Mouse (Mus musculus): Measurements from ENCODE around the gene Nosip. TPM values are rescaled to one million over a fixed set of nuclear protein-coding genes. Genes with fewer than 3 reads are reported as not detected.
"Not testable (repeated sequence)": the region's sequence is repeated elsewhere in the genome, so short reads cannot be mapped to it uniquely, and the experiment has no call there.

Nosip gene
- polyA plus RNA-seq, 1 experiment from 2014 or later = 57.2 TPM

GRCm38 (mm10) chr7:45125144-45125600 is 62.9 kb downstream of the Nosip start:
- peaks cover 39% of the 10 kb centered on the region for H3K4me1 ChIP-seq (replicated peaks; ENCODE audit: control insufficient read depth, insufficient read depth, low read length)
- no peaks in the 10 kb centered on the region for H3K9me3 ChIP-seq (ENCODE audit: control insufficient read depth, low read length)
- H3K27ac ChIP-seq (ENCODE audit: low read depth) = peak overlapping the region; percentile 9; the same call in 1 of the 2 replicates
- peaks cover 60% of the 10 kb centered on the region for H3K36me3 ChIP-seq (ENCODE audit: control insufficient read depth, insufficient read depth, low read length)
- no peak for ATAC-seq (replicated peaks; ENCODE audit: low FRiP score, low TSS enrichment, low read depth)
- 17% methylated on average over 7 of the region's 7 CpGs for WGBS
- H3K9ac ChIP-seq (ENCODE audit: low read length) = no peak overlapping the region; the same call in 1 of the 2 replicates
- DNase-seq (ENCODE audit: low spot score) = peak; percentile 75
- H3K4me3 ChIP-seq (ENCODE audit: low read depth, low read length) = 0 out of 2 replicates have a peak overlapping the region, but pooled peaks have one; percentile 100
- H3K27me3 ChIP-seq (replicated peaks; ENCODE audit: control insufficient read depth, insufficient read depth, low read length) = no peaks in the 10 kb centered on the region
- H3K4me2 ChIP-seq (ENCODE audit: low read length) = peak overlapping the region; percentile 36

DNA sequence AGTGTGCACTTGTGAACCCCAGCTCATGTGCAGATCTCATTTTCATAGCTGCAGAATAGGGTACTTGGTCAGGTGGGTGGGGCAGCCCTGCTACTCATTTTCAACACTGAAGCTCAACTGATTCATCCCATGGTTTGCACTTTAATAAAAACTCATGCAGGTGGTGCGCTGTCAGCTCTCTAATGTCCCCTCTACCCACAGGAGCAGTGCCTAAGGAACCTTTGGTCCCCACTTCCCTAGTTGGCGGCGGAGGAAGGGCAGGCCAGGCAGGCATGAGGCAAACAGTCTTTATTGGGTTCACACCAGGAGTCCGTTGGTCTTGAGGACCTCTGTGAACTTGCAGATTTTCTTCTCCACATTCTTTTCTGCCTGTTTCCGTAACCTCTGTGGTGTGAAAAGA is 63.4 kb downstream of the Nosip start:
- DNase-seq (ENCODE audit: low spot score); ATAC-seq (replicated peaks; ENCODE audit: low FRiP score, low TSS enrichment, low read depth); H3K27me3 ChIP-seq (replicated peaks; ENCODE audit: control insufficient read depth, insufficient read depth, low read length); H3K9me3 ChIP-seq (ENCODE audit: control insufficient read depth, low read length); H3K9ac ChIP-seq (ENCODE audit: low read length): not testable (repeated sequence)
- Histone ChIP-seq H3K4me1 (replicated peaks; ENCODE audit: control insufficient read depth, insufficient read depth, low read length) (peaks cover 39% of the 10 kb centered on the region), H3K27ac (ENCODE audit: low read depth) (peak overlapping the region; percentile 9; the same call in 1 of the 2 replicates), H3K4me3 (ENCODE audit: low read depth, low read length) (peak overlapping the region; percentile 100), H3K36me3 (ENCODE audit: control insufficient read depth, insufficient read depth, low read length) (peaks cover 55% of the 10 kb centered on the region), H3K4me2 (ENCODE audit: low read length) (peak overlapping the region; percentile 97)
- WGBS = 72% methylated on average over 5 of the region's 5 CpGs

GRCm38 (mm10) chr7:45126147-45126843 is 64.1 kb downstream of the Nosip start:
- WGBS = 75% methylated on average over 17 of the region's 17 CpGs
- Histone ChIP-seq H3K27ac (ENCODE audit: low read depth) (peak overlapping the region; percentile 91), H3K27me3 (replicated peaks; ENCODE audit: control insufficient read depth, insufficient read depth, low read length) (no peaks in the 10 kb centered on the region), H3K9ac (ENCODE audit: low read length) (peak overlapping the region; percentile 99), H3K4me1 (replicated peaks; ENCODE audit: control insufficient read depth, insufficient read depth, low read length) (peaks cover 39% of the 10 kb centered on the region), H3K9me3 (ENCODE audit: control insufficient read depth, low read length) (no peaks in the 10 kb centered on the region), H3K4me2 (ENCODE audit: low read length) (peak overlapping the region; percentile 97), H3K4me3 (ENCODE audit: low read depth, low read length) (peak overlapping the region; percentile 100), H3K36me3 (ENCODE audit: control insufficient read depth, insufficient read depth, low read length) (peaks cover 49% of the 10 kb centered on the region)
- ATAC-seq (replicated peaks; ENCODE audit: low FRiP score, low TSS enrichment, low read depth) = no peak
- no peak for DNase-seq (ENCODE audit: low spot score)

DNA sequence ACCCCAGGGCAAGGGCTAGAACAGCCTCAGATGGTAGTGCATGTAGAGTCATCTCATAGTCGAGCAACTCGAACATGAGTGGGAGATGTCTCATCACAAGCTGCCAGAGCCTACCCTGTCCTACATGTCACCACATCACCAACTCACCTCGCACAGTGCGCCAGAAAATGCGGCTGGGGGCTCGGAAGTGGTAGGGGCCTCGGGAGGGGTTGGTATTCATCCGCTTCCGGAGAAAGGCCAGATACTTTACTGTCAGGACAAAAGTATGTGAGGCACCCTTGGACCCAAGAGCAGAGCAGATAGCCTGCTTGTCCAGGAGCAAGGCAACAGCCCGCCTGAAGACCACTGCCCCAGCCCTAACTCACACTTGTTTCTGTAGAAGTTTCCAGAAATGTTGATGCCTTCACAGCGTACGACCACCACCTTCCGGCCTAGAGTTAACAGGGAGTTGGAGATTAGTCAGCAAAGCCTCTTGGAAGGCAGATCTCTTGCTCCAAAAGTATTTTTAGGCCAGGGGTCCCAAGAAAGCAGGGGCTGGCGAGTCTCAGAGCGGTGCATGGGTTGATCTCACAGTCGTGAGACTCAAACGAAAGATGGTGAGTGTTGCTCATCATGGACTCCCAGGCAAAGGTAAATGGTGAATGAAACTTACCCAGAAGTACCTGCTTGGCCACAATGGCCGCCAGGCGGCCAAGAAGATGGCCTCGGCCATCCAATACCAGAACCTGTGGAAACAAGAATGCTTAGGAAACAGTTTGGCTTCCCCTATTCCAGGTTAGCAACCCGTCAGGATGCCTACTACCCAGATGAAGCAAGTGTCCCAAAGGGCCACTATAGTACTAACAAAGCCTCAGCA is 64.8 kb downstream of the Nosip start:
- 38% methylated on average over 21 of the region's 21 CpGs for WGBS
- DNase-seq (ENCODE audit: low spot score) = no peak
- no peak for ATAC-seq (replicated peaks; ENCODE audit: low FRiP score, low TSS enrichment, low read depth)
- Histone ChIP-seq H3K27me3 (replicated peaks; ENCODE audit: control insufficient read depth, insufficient read depth, low read length) (no peaks in the 10 kb centered on the region), H3K9me3 (ENCODE audit: control insufficient read depth, low read length) (no peaks in the 10 kb centered on the region), H3K4me2 (ENCODE audit: low read length) (peak overlapping the region; percentile 97), H3K36me3 (ENCODE audit: control insufficient read depth, insufficient read depth, low read length) (peaks cover 41% of the 10 kb centered on the region), H3K27ac (ENCODE audit: low read depth) (peak overlapping the region; percentile 91), H3K9ac (ENCODE audit: low read length) (peak overlapping the region; percentile 99), H3K4me3 (ENCODE audit: low read depth, low read length) (peak overlapping the region; percentile 100), H3K4me1 (replicated peaks; ENCODE audit: control insufficient read depth, insufficient read depth, low read length) (peaks cover 33% of the 10 kb centered on the region)

MicroRNAs within 50 kb of the gene (microRNA counts, 519-probe panel; counts per million panel counts)
- microRNA mmu-miR-150 = 2,584 counts per million, percentile 27 among the panel's probes with 10 or more counts

Small RNAs within 50 kb of the gene (microRNA-seq; reads per million reads assigned to microRNA genes)
- gene Mir150 = 16.3 reads per million, percentile 44 among the genes with 10 or more reads in this experiment
- gene Mir5121 = 11.8 reads per million, percentile 41 among the genes with 10 or more reads in this experiment
- 0.76 reads per million for gene Mir7054

Other genes with a start within 250 kb of the Nosip start
- 65.8 and 68.8 TPM in 2 replicates for gene Nup62, start 246.3 kb upstream of the Nosip start, polyA plus RNA-seq (2014; fragmentation: Nextera tagmentation; extraction: Ambion mirVana)
- 2.0 TPM in 2 replicates for gene Il4i1, start 246.0 kb upstream of the Nosip start, polyA plus RNA-seq (2014; fragmentation: Nextera tagmentation; extraction: Ambion mirVana)
- 2.4 and 3.0 TPM in 2 replicates for gene Atf5, start 245.8 kb upstream of the Nosip start, polyA plus RNA-seq (2014; fragmentation: Nextera tagmentation; extraction: Ambion mirVana)
- 63.7 and 68.0 TPM in 2 replicates for gene Akt1s1, start 213.4 kb upstream of the Nosip start, polyA plus RNA-seq (2014; fragmentation: Nextera tagmentation; extraction: Ambion mirVana)
- 72.4 and 74.8 TPM in 2 replicates for gene Tbc1d17, start 213.3 kb upstream of the Nosip start, polyA plus RNA-seq (2014; fragmentation: Nextera tagmentation; extraction: Ambion mirVana)
- gene Pnkp, start 205.3 kb upstream of the Nosip start, polyA plus RNA-seq (2014; fragmentation: Nextera tagmentation; extraction: Ambion mirVana) = 26.4 and 29.7 TPM in 2 replicates
- gene Ptov1, start 192.6 kb upstream of the Nosip start, polyA plus RNA-seq (2014; fragmentation: Nextera tagmentation; extraction: Ambion mirVana) = 318 and 338 TPM in 2 replicates
- 66.2 and 75.8 TPM in 2 replicates for gene Med25, start 169.7 kb upstream of the Nosip start, polyA plus RNA-seq (2014; fragmentation: Nextera tagmentation; extraction: Ambion mirVana)
- 17.8 and 19.7 TPM in 2 replicates for gene Fuz, start 166.3 kb upstream of the Nosip start, polyA plus RNA-seq (2014; fragmentation: Nextera tagmentation; extraction: Ambion mirVana)
- 62.9 and 68.3 TPM in 2 replicates for gene Ap2a1, start 132.9 kb upstream of the Nosip start, polyA plus RNA-seq (2014; fragmentation: Nextera tagmentation; extraction: Ambion mirVana)
- not detected in 2 replicates for gene Tsks, start 119.2 kb upstream of the Nosip start, polyA plus RNA-seq (2014; fragmentation: Nextera tagmentation; extraction: Ambion mirVana)
- 21.9 and 24.7 TPM in 2 replicates for gene Cpt1c, start 87.6 kb upstream of the Nosip start, polyA plus RNA-seq (2014; fragmentation: Nextera tagmentation; extraction: Ambion mirVana)
- gene Prmt1, start 75.9 kb upstream of the Nosip start, polyA plus RNA-seq (2014; fragmentation: Nextera tagmentation; extraction: Ambion mirVana) = 208 and 211 TPM in 2 replicates
- gene Irf3, start 64.8 kb upstream of the Nosip start, polyA plus RNA-seq (2014; fragmentation: Nextera tagmentation; extraction: Ambion mirVana) = 84.3 and 91.7 TPM in 2 replicates
- gene Bcl2l12, start 63.7 kb upstream of the Nosip start, polyA plus RNA-seq (2014; fragmentation: Nextera tagmentation; extraction: Ambion mirVana) = 54.3 and 55.2 TPM in 2 replicates
- gene Scaf1, start 46.1 kb upstream of the Nosip start, polyA plus RNA-seq (2014; fragmentation: Nextera tagmentation; extraction: Ambion mirVana) = 45.3 and 49.4 TPM in 2 replicates
- gene Rras, start 44.5 kb upstream of the Nosip start, polyA plus RNA-seq (2014; fragmentation: Nextera tagmentation; extraction: Ambion mirVana) = 69.1 and 70.2 TPM in 2 replicates
- gene Prr12, start 9.5 kb upstream of the Nosip start, polyA plus RNA-seq (2014; fragmentation: Nextera tagmentation; extraction: Ambion mirVana) = 14.0 and 15.0 TPM in 2 replicates
- 21.8 and 24.0 TPM in 2 replicates for gene Prrg2, start 248 bp downstream of the Nosip start, polyA plus RNA-seq (2014; fragmentation: Nextera tagmentation; extraction: Ambion mirVana)
- gene Rcn3, start 29.8 kb downstream of the Nosip start, polyA plus RNA-seq (2014; fragmentation: Nextera tagmentation; extraction: Ambion mirVana) = 313 and 323 TPM in 2 replicates
- gene Fcgrt, start 41.4 kb downstream of the Nosip start, polyA plus RNA-seq (2014; fragmentation: Nextera tagmentation; extraction: Ambion mirVana) = 64.1 and 65.1 TPM in 2 replicates
- 1,923 and 1,961 TPM in 2 replicates for gene Rps11, start 62.0 kb downstream of the Nosip start, polyA plus RNA-seq (2014; fragmentation: Nextera tagmentation; extraction: Ambion mirVana)
- gene Rpl13a, start 66.3 kb downstream of the Nosip start, polyA plus RNA-seq (2014; fragmentation: Nextera tagmentation; extraction: Ambion mirVana) = 1,687 and 1,710 TPM in 2 replicates
- gene Gm45713, start 73.8 kb downstream of the Nosip start, polyA plus RNA-seq (2014; fragmentation: Nextera tagmentation; extraction: Ambion mirVana) = 0.72 and 0.81 TPM in 2 replicates
- 1.3 and 2.1 TPM in 2 replicates for gene Flt3l, start 74.0 kb downstream of the Nosip start, polyA plus RNA-seq (2014; fragmentation: Nextera tagmentation; extraction: Ambion mirVana)
- gene Pih1d1, start 91.9 kb downstream of the Nosip start, polyA plus RNA-seq (2014; fragmentation: Nextera tagmentation; extraction: Ambion mirVana) = 108 and 113 TPM in 2 replicates
- gene Aldh16a1, start 92.2 kb downstream of the Nosip start, polyA plus RNA-seq (2014; fragmentation: Nextera tagmentation; extraction: Ambion mirVana) = 50.9 and 66.6 TPM in 2 replicates
- gene Slc17a7, start 101.5 kb downstream of the Nosip start, polyA plus RNA-seq (2014; fragmentation: Nextera tagmentation; extraction: Ambion mirVana) = 0.07 TPM in 1 of 2 replicates, not detected in the other
- gene Gfy, start 117.1 kb downstream of the Nosip start, polyA plus RNA-seq (2014; fragmentation: Nextera tagmentation; extraction: Ambion mirVana) = not detected in 2 replicates
- gene Pth2, start 118.6 kb downstream of the Nosip start, polyA plus RNA-seq (2014; fragmentation: Nextera tagmentation; extraction: Ambion mirVana) = not detected in 2 replicates
- gene Ccdc155, start 142.5 kb downstream of the Nosip start, polyA plus RNA-seq (2014; fragmentation: Nextera tagmentation; extraction: Ambion mirVana) = 0.43 and 0.73 TPM in 2 replicates
- gene Dkkl1, start 149.7 kb downstream of the Nosip start, polyA plus RNA-seq (2014; fragmentation: Nextera tagmentation; extraction: Ambion mirVana) = 0.80 and 1.0 TPM in 2 replicates
- gene Tead2, start 153.3 kb downstream of the Nosip start, polyA plus RNA-seq (2014; fragmentation: Nextera tagmentation; extraction: Ambion mirVana) = 129 and 139 TPM in 2 replicates
- 2.6 and 3.0 TPM in 2 replicates for gene Cd37, start 176.7 kb downstream of the Nosip start, polyA plus RNA-seq (2014; fragmentation: Nextera tagmentation; extraction: Ambion mirVana)
- 0.24 TPM in 1 of 2 replicates, not detected in the other for gene Slc6a16, start 178.7 kb downstream of the Nosip start, polyA plus RNA-seq (2014; fragmentation: Nextera tagmentation; extraction: Ambion mirVana)
- not detected in 2 replicates for gene Slc6a21, start 215.1 kb downstream of the Nosip start, polyA plus RNA-seq (2014; fragmentation: Nextera tagmentation; extraction: Ambion mirVana)